Mouse (Mus musculus) limb, embryonic 12.5 days (tissue): ENCODE results near the gene Fcrla. TPM values are rescaled to one million over a fixed set of nuclear protein-coding genes. Genes with fewer than 3 reads are reported as not detected.
"Not testable (repeated sequence)": the region's sequence is repeated elsewhere in the genome, so short reads cannot be mapped to it uniquely, and the experiment has no call there.

Source experiments
- ATAC-seq: fragments of 200-750 bp; cut with Nextera tagmentation; 2 replicates; pipeline ENCODE4 v1.8.0; 2017; ENCODE audit warnings: low read depth, moderate TSS enrichment; ENCODE audit not compliant: insufficient number of reproducible peaks, insufficient read depth, low FRiP score, low TSS enrichment
- H3K27ac ChIP-seq: fragments of 300-500 bp; sonication (generic); 2 replicates; pipeline ENCODE4 v1.5.1; 2016; ENCODE audit warnings: mild to moderate bottlenecking, moderate library complexity
- H3K27me3 ChIP-seq: fragments of 300-500 bp; sonication (generic); 2 replicates; pipeline ENCODE4 v1.6.1; 2016; ENCODE audit warnings: mild to moderate bottlenecking, moderate library complexity
- H3K36me3 ChIP-seq: fragments of 300-500 bp; sonication (generic); 2 replicates; pipeline ENCODE4 v1.6.1; 2016; ENCODE audit warnings: mild to moderate bottlenecking, moderate library complexity
- H3K4me1 ChIP-seq: fragments of 300-500 bp; sonication (generic); replicated peaks from 2 replicates; pipeline ENCODE4 v1.6.1; 2016
- H3K4me2 ChIP-seq: fragments of 300-500 bp; sonication (generic); 2 replicates; pipeline ENCODE4 v1.6.1; 2016; ENCODE audit warnings: mild to moderate bottlenecking, moderate library complexity
- H3K4me3 ChIP-seq: fragments of 300-500 bp; sonication (generic); replicated peaks from 2 replicates; pipeline ENCODE4 v1.5.1; 2016; ENCODE audit warnings: mild to moderate bottlenecking
- H3K9ac ChIP-seq: fragments of 300-500 bp; sonication (generic); replicated peaks from 2 replicates; pipeline ENCODE4 v1.6.1; 2016; ENCODE audit warnings: mild to moderate bottlenecking, moderate library complexity
- H3K9me3 ChIP-seq: fragments of 300-500 bp; sonication (generic); 2 replicates; pipeline ENCODE4 v1.6.1; 2016; ENCODE audit warnings: mild to moderate bottlenecking, moderate library complexity
- WGBS: fragments of 180-500 bp; shearing (Covaris S2); methylation state at CpG from one replicate; pipeline ENCODE4 v1.1.7; 2016; 5-methylcytosine and 5-hydroxymethylcytosine counted together
- polyA plus RNA-seq: library from polyadenylated mRNA; unstranded; fragments of >200 nt; fragmentation: Nextera tagmentation; extraction: Ambion mirVana; gene quantifications from 2 replicates; pipeline ENCODE4 v1.2.1, GENCODE M21; 2016

Fcrla gene
- polyA plus RNA-seq, 1 experiment from 2014 or later = not detected

DNA sequence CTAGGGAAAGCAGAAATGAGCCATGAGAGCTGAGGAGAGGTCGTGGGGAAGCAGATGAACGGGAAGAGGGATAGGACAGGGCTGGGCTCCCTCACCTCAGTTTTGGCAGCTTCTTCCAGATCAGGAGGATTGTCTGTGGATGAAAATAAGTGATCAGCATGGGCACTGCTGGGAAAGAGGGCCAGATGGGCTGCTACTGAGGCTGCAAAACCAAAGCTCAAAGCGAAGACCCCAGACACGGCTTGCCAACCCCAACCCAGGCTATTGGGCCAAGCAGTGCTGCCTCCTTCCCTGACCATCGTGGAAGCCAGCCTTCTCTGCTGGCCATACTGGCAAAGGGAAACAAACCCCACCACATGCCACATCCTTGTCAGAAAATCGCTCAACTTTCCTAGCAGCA, 33.7 kb upstream of the Fcrla start:
- Histone ChIP-seq H3K27me3 (no peaks in the 10 kb centered on the region), H3K4me1 (no peaks in the 10 kb centered on the region), H3K9me3 (no peaks in the 10 kb centered on the region), H3K4me3 (no peak overlapping the region), H3K27ac (no peak overlapping the region), H3K36me3 (no peaks in the 10 kb centered on the region), H3K9ac (no peak overlapping the region), H3K4me2 (no peak overlapping the region)
- 77% methylated on average over 6 of the region's 6 CpGs for WGBS
- ATAC-seq = no peak

GRCm38 (mm10) chr1:170959791-170960190, 32.4 kb upstream of the Fcrla start:
- no peaks in the 10 kb centered on the region for H3K36me3 ChIP-seq
- no peaks in the 10 kb centered on the region for H3K27me3 ChIP-seq
- H3K27ac ChIP-seq = no peak overlapping the region
- H3K4me1 ChIP-seq = no peaks in the 10 kb centered on the region
- ATAC-seq = no peak
- no peaks in the 10 kb centered on the region for H3K9me3 ChIP-seq
- no peak overlapping the region for H3K4me2 ChIP-seq
- no peak overlapping the region for H3K4me3 ChIP-seq
- 70% methylated on average over 2 of the region's 2 CpGs for WGBS
- H3K9ac ChIP-seq = no peak overlapping the region

GRCm38 (mm10) chr1:170958225-170958624, 30.8 kb upstream of the Fcrla start:
- Histone ChIP-seq H3K9ac (no peak overlapping the region), H3K27ac (no peak overlapping the region), H3K4me3 (no peak overlapping the region), H3K4me2 (no peak overlapping the region), H3K4me1 (no peaks in the 10 kb centered on the region), H3K9me3 (no peaks in the 10 kb centered on the region), H3K36me3 (no peaks in the 10 kb centered on the region), H3K27me3 (no peaks in the 10 kb centered on the region)
- WGBS = 68% methylated on average over 3 of the region's 3 CpGs
- ATAC-seq = no peak

GRCm38 (mm10) chr1:170953192-170953591, 25.8 kb upstream of the Fcrla start:
- Histone ChIP-seq H3K27me3 (no peaks in the 10 kb centered on the region), H3K9ac (no peak overlapping the region), H3K27ac (no peak overlapping the region), H3K9me3 (no peaks in the 10 kb centered on the region), H3K4me1 (no peaks in the 10 kb centered on the region), H3K4me3 (no peak overlapping the region), H3K36me3 (no peaks in the 10 kb centered on the region), H3K4me2 (no peak overlapping the region)
- 97% methylated on average over 2 of the region's 2 CpGs for whole genome bisulfite sequencing
- no peak for ATAC-seq

- Histone ChIP-seq H3K36me3 (no peaks in the 10 kb centered on the region), H3K4me1 (no peaks in the 10 kb centered on the region), H3K4me3 (no peak overlapping the region), H3K27me3 (no peaks in the 10 kb centered on the region), H3K4me2 (no peak overlapping the region), H3K9me3 (peaks cover 4% of the 10 kb centered on the region; the same call in 1 of the 2 replicates), H3K9ac (no peak overlapping the region), H3K27ac (no peak overlapping the region)
- WGBS = 32% methylated on average over 3 of the region's 3 CpGs
- no peak for ATAC-seq
These were observed 23.4 kb upstream of the Fcrla start for GRCm38 (mm10) chr1:170950772-170951171.

- not testable (repeated sequence) for H3K4me1 ChIP-seq, H3K9ac ChIP-seq, H3K4me3 ChIP-seq, H3K27ac ChIP-seq, H3K4me2 ChIP-seq, H3K36me3 ChIP-seq, ATAC-seq, H3K27me3 ChIP-seq
- peaks cover 19% of the 10 kb centered on the region for H3K9me3 ChIP-seq
- 96% methylated on average over 9 of the region's 9 CpGs for WGBS
These were observed 17.5 kb upstream of the Fcrla start for GRCm38 (mm10) chr1:170944908-170945307.

- H3K4me2 ChIP-seq, ATAC-seq, H3K27me3 ChIP-seq, H3K27ac ChIP-seq, H3K9ac ChIP-seq, H3K4me3 ChIP-seq, H3K4me1 ChIP-seq, H3K36me3 ChIP-seq: not testable (repeated sequence)
- WGBS = 95% methylated on average over 9 of the region's 9 CpGs
- H3K9me3 ChIP-seq = peaks cover 19% of the 10 kb centered on the region
These were observed 16.8 kb upstream of the Fcrla start for GRCm38 (mm10) chr1:170944151-170944550.

DNA sequence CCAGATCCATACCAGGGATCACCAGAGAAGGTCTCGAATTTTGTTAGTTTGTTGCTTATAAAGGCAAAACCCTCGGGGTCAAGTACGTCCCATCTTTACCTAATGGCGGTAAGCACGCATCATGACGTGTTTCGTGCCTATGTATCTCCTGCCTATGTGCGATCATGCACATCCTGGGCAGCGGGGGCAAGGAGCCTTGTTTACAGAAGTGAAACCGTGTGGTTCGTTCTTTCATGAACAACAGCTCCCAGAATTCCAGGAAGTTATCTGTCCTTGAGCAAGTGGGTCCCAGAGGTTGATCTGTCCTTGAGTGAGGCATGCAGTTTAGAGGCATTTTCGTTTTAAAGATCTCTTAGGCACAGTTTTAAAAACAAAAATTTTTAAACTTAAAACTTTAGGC, 11.9 kb upstream of the Fcrla start:
- ATAC-seq = no peak
- H3K4me1 ChIP-seq = no peaks in the 10 kb centered on the region
- no peak overlapping the region for H3K4me2 ChIP-seq
- no peak overlapping the region for H3K27ac ChIP-seq
- no peak overlapping the region for H3K4me3 ChIP-seq
- peaks cover 13% of the 10 kb centered on the region for H3K9me3 ChIP-seq
- no peaks in the 10 kb centered on the region for H3K27me3 ChIP-seq
- H3K36me3 ChIP-seq = no peaks in the 10 kb centered on the region
- 91% methylated on average over 12 of the region's 12 CpGs for WGBS
- H3K9ac ChIP-seq = no peak overlapping the region

- Histone ChIP-seq H3K4me2 (no peak overlapping the region), H3K9ac (no peak overlapping the region), H3K4me1 (no peaks in the 10 kb centered on the region), H3K27ac (no peak overlapping the region), H3K36me3 (no peaks in the 10 kb centered on the region), H3K4me3 (no peak overlapping the region), H3K27me3 (no peaks in the 10 kb centered on the region), H3K9me3 (no peaks in the 10 kb centered on the region)
- no peak for ATAC-seq
- WGBS = 44% methylated on average over 2 of the region's 2 CpGs
These were observed 7.0 kb upstream of the Fcrla start for GRCm38 (mm10) chr1:170934383-170934782.

GRCm38 (mm10) chr1:170933940-170934339, 6.6 kb upstream of the Fcrla start:
- no peaks in the 10 kb centered on the region for H3K9me3 ChIP-seq
- no peak overlapping the region for H3K9ac ChIP-seq
- 86% methylated on average over 1 of the region's 1 CpGs for WGBS
- H3K4me1 ChIP-seq = no peaks in the 10 kb centered on the region
- H3K4me2 ChIP-seq = no peak overlapping the region
- no peak overlapping the region for H3K4me3 ChIP-seq
- ATAC-seq = no peak
- H3K36me3 ChIP-seq = no peaks in the 10 kb centered on the region
- no peaks in the 10 kb centered on the region for H3K27me3 ChIP-seq
- H3K27ac ChIP-seq = no peak overlapping the region

DNA sequence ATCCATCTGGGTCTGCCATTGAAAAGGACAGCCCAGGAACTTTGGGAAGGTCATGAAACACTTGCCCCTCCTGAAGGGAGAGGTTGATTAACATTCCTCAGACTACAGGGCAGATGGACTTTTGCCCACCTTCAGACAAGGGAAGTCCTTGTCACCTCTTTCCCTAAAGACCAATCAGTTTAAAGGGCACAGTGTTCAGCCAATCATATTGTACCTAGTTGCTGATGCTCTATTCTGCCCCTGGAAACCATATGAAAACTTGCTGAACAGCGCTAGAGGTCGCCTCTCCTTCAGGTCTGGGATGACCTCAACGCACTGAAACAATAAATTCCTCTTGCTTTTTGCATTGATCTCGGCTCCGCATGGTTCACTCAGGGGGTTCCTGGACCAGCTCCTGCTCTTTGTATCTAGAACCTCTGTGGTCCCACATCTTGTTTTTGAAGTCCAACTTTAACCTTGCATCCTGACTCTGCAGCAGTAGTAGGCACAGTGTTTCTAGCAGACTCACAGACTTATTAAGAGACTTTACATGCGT, 6.1 kb upstream of the Fcrla start:
- no peaks in the 10 kb centered on the region for H3K36me3 ChIP-seq
- H3K4me2 ChIP-seq = no peak overlapping the region
- H3K4me3 ChIP-seq = no peak overlapping the region
- no peak for ATAC-seq
- H3K9ac ChIP-seq = no peak overlapping the region
- H3K27me3 ChIP-seq = no peaks in the 10 kb centered on the region
- H3K27ac ChIP-seq = no peak overlapping the region
- H3K9me3 ChIP-seq = no peaks in the 10 kb centered on the region
- no peaks in the 10 kb centered on the region for H3K4me1 ChIP-seq
- 70% methylated on average over 6 of the region's 6 CpGs for WGBS

- no peaks in the 10 kb centered on the region for H3K27me3 ChIP-seq
- WGBS = 84% methylated on average over 3 of the region's 3 CpGs
- ATAC-seq = no peak
These were observed 4.7 kb upstream of the Fcrla start for GRCm38 (mm10) chr1:170932043-170932442.

More at GRCm38 (mm10) chr1:170932043-170932442, 4.7 kb upstream of the Fcrla start:
- Histone ChIP-seq H3K4me3 (no peak overlapping the region), H3K4me1 (no peaks in the 10 kb centered on the region), H3K27ac (no peak overlapping the region), H3K36me3 (no peaks in the 10 kb centered on the region), H3K4me2 (no peak overlapping the region), H3K9me3 (no peaks in the 10 kb centered on the region), H3K9ac (no peak overlapping the region)
